Mouse (Mus musculus) central nervous system, embryonic 11.5 days (tissue): ENCODE measurements around the gene Gm42421. TPM values are rescaled to one million over a fixed set of nuclear protein-coding genes. Genes with fewer than 3 reads are reported as not detected.

ENCODE experiments used
- polyA plus RNA-seq: library from polyadenylated mRNA; depleted of rRNA; stranded (reverse); fragments of >200 nt; gene quantifications from 2 replicates; pipeline ENCODE4 v1.2.3, GENCODE M21; 2012; rRNA removed

Gene Gm42421
- 1.7 and 2.8 TPM in 2 replicates for polyA plus RNA-seq

DNA sequence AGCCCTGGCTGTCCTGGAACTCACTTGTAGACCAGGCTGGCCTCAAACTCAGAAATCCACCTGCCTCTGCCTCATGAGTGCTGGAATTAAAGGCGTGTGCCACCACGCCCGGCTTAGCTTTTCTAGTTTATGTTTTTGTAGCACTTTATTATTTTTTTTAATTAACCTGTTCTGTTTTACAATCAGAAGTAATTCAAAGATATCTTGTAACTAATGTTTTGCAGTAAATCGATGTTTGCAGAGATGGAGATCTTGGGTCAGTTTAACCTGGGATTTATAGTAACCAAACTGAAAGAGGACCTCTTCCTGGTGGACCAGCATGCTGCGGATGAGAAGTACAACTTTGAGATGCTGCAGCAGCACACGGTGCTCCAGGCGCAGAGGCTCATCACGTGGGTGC lies at the start of gene Gm42421:
Gm42421 (plus strand) TSS at position 301 of the 400 bp plus-strand sequence.

GRCm38 (mm10) chr5:143897635-143898330 lies 30.2 kb upstream of the Gm42421 start, which contains the start of gene Ankrd61:
TSS of gene Ankrd61 (minus strand) at chr5:143897685.

GRCm38 (mm10) chr5:143909417-143910400 lies 18.3 kb upstream of the Gm42421 start, which contains the start of the genes Aimp2 and Pms2:
TSS of gene Aimp2 (minus strand) at chr5:143909847.
TSS of gene Pms2 (plus strand) at chr5:143909964.

GRCm38 (mm10) chr5:143932831-143933230 lies 4.9 kb downstream of the Gm42421 start, which contains the start of gene Rsph10b:
TSS of gene Rsph10b (plus strand) at chr5:143933035.

Other genes starting within 250 kb of the Gm42421 start
- gene Usp42, start 195.9 kb upstream of the Gm42421 start, polyA plus RNA-seq: 19.1 and 21.9 TPM in 2 replicates
- 21.1 and 28.6 TPM in 2 replicates for gene Eif2ak1, start 110.4 kb upstream of the Gm42421 start, polyA plus RNA-seq
- gene Ankrd61, start 30.5 kb upstream of the Gm42421 start, polyA plus RNA-seq: 0.23 and 0.41 TPM in 2 replicates
- gene Aimp2, start 18.3 kb upstream of the Gm42421 start, polyA plus RNA-seq: 60.2 and 80.2 TPM in 2 replicates
- gene Pms2, start 18.2 kb upstream of the Gm42421 start, polyA plus RNA-seq: 18.8 and 21.6 TPM in 2 replicates
- gene Rsph10b, start 4.9 kb downstream of the Gm42421 start, polyA plus RNA-seq: 3.7 TPM in 2 replicates
- gene Ccz1, start 86.7 kb downstream of the Gm42421 start, polyA plus RNA-seq: 53.6 and 65.0 TPM in 2 replicates
- gene Ocm, start 98.5 kb downstream of the Gm42421 start, polyA plus RNA-seq: not detected in 2 replicates
- gene Lmtk2, start 172.3 kb downstream of the Gm42421 start, polyA plus RNA-seq: 10.7 and 11.7 TPM in 2 replicates